Mouse (Mus musculus): ENCODE results near the gene Tpp1.
A peak's percentile ranks its signal among the peaks of the same experiment; 100 is the strongest.

Gene Tpp1

DNA sequence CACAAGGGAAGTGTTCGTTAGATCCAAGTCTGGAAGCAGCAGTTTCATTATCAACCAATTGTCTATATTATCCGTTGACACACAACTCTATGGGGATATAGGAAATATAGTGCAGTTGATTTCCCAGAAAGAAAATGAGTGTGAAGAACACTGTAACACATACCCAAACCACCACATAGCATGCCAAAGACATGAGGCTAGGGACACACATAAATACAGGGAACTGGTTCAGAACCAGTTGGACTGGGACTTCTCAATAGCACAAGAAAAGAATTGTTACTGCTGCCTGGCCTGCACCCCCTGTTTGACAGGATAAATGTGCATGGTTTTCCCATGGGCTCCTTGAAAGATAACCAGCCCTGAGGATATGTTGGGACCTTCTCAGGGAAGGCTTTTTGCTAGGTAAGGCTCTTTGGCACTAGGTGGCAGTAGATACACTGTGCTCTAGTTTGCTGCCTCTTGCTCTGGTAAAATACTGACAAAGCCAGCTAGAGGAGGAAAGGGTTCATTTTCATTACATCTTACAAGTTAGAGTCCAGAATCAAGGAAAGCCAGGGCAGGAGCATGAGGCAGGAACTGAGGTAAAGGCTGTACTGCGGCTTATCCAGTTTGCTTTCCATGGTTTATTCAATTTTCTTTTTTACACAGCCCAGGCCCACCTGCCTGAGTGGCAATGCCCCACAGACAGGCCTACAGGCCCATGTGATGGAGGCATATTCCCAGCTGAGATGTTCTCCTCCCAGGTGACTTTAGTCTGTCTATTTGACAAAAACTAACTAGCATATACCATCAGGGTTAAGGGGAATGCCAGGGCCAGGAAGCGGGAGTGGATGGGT is 25.7 kb downstream of the Tpp1 start:
- peak; percentile 46 for DNase-seq

DNA sequence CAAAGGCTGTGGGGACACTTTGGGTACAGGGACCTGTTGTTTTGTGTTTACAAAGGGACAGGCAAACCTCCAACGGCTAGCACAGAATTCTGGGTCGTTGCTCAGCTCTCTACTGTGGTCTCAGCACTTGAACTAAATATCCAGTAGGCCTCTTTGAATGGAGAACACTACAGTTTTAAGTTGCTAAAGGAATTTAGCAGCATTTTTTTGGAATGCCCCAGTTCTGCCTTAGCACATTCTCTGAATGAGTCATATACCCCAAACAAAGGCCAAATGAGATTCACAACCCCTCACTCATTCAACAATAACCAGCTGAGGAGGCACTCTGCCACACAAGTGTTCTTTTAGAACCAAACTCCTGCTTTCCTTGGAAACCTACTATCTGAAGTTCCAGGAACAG is 30.1 kb downstream of the Tpp1 start:
- DNase-seq: no peak

- DNase-seq: no peak
Measured at GRCm38 (mm10) chr7:105715366-105715765, 36.7 kb downstream of the Tpp1 start.

GRCm38 (mm10) chr7:105708733-105709132 is 43.3 kb downstream of the Tpp1 start:
- DNase-seq: no peak

DNA sequence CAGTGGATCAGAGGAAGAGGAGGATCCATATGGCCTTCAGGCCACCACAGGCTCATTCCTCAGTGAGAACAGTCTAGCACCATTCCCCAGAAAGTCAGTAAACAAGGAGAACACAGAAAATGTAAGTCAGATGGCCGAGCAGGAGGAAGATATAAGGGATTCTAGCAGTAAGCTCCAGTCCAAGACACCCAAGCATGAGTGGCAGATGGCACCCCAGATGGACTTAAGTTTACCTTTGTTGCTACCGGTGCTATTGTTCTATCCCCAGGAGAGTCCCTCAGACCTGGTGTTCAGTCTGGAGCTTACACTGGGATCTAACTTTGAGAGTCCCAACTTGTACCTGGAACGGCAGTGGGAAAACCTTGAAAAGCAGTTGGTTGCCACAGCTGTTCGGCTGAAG is 48.2 kb downstream of the Tpp1 start:
- no peak for DNase-seq

DNA sequence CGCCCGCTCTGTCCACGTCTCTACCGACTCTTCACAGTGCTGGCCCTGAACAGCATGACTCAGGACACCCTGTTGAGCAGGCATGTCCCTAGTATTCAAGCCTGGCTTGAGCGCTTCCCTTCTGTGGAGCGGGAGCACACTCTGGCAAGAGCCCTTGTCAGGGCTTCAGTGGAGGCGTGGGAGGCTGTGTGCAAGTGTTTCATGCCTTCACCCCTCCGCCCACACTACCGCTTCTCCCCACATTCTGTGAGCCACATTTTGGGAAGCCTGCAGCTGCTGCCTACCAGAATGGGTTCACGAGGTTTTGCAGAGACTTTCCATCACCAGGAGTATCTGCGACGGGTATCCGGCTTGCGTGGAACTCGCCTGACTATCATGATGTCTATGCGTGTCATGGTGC is 48.9 kb downstream of the Tpp1 start:
- no peak for DNase-seq

Data from kidney, adult 18-20 months (tissue).